7 mouse cellular contexts compared by ENCODE assay signal in genomic region chr4:135987714-135988113, GRCm38 (mm10). TPM values are rescaled to one million over a fixed set of nuclear protein-coding genes. Genes with fewer than 3 reads are reported as not detected.
DNase-seq lines count a peak whose midpoint lies in the region; ATAC-seq and TF ChIP-seq lines count a peak whose summit lies in the region.

No protein-coding gene starts in this region.

- ATAC-seq in embryonic facial prominence, embryonic 15.5 days (ENCODE audit: insufficient number of reproducible peaks, low FRiP score, low TSS enrichment, low read depth) = no peak
- no peak for ATAC-seq in intestine, embryonic 14.5 days (replicated peaks; ENCODE audit: low FRiP score, low TSS enrichment, low read depth)
- ATAC-seq in neural tube, embryonic 12.5 days (ENCODE audit: low FRiP score, low read depth) = no peak

- peak overlapping the region; percentile 71 for H3K4me2 ChIP-seq in embryonic facial prominence, embryonic 15.5 days (replicated peaks)
- H3K4me2 ChIP-seq in intestine, embryonic 14.5 days (ENCODE audit: low read length) = peak overlapping the region; percentile 61
- H3K4me2 ChIP-seq in neural tube, embryonic 12.5 days (replicated peaks) = peak overlapping the region; percentile 92

- peak overlapping the region; percentile 55; the same call in 1 of the 2 replicates for H3K4me3 ChIP-seq in liver, adult 2 months (ENCODE audit: insufficient read depth, low read depth, low read length)
- H3K4me3 ChIP-seq in embryonic facial prominence, embryonic 15.5 days (replicated peaks) = peak overlapping the region; percentile 97
- H3K4me3 ChIP-seq in intestine, embryonic 14.5 days (ENCODE audit: low read depth, low read length) = peak overlapping the region; percentile 96
- H3K4me3 ChIP-seq in neural tube, embryonic 12.5 days = peak overlapping the region; percentile 96

- H3K36me3 ChIP-seq in liver, adult 2 months (ENCODE audit: control insufficient read depth, insufficient read depth, low read length) = no peaks in the 10 kb centered on the region; the same call in 1 of the 2 replicates
- H3K36me3 ChIP-seq in embryonic facial prominence, embryonic 15.5 days = peaks cover 23% of the 10 kb centered on the region
- H3K36me3 ChIP-seq in intestine, embryonic 14.5 days (ENCODE audit: control insufficient read depth, insufficient read depth, low read length) = peaks cover 24% of the 10 kb centered on the region
- H3K36me3 ChIP-seq in neural tube, embryonic 12.5 days = peaks cover 17% of the 10 kb centered on the region

- no peaks in the 10 kb centered on the region for H3K9me3 ChIP-seq in embryonic facial prominence, embryonic 15.5 days (replicated peaks)
- H3K9me3 ChIP-seq in intestine, embryonic 14.5 days (ENCODE audit: control insufficient read depth, low read length) = no peaks in the 10 kb centered on the region
- no peaks in the 10 kb centered on the region for H3K9me3 ChIP-seq in neural tube, embryonic 12.5 days

- peaks cover 9% of the 10 kb centered on the region for H3K4me1 ChIP-seq in liver, adult 2 months (ENCODE audit: control insufficient read depth, insufficient read depth, low read length)
- H3K4me1 ChIP-seq in embryonic facial prominence, embryonic 15.5 days = peaks cover 18% of the 10 kb centered on the region
- peaks cover 11% of the 10 kb centered on the region for H3K4me1 ChIP-seq in intestine, embryonic 14.5 days (replicated peaks; ENCODE audit: control insufficient read depth, insufficient read depth, low read length)
- H3K4me1 ChIP-seq in neural tube, embryonic 12.5 days = peaks cover 17% of the 10 kb centered on the region

- TF ChIP-seq CTCF in liver, adult 2 months (IDR thresholded peaks at IDR 0.05; ENCODE audit: low read depth, low read length) = no peak

- peaks cover 8% of the 10 kb centered on the region; the same call in 1 of the 2 replicates for H3K79me2 ChIP-seq in liver, adult 2 months (ENCODE audit: control insufficient read depth, insufficient read depth, low read length)

- H3K27ac ChIP-seq in liver, adult 2 months (replicated peaks; ENCODE audit: insufficient read depth, low read depth, low read length) = no peak overlapping the region
- peak overlapping the region; percentile 90 for H3K27ac ChIP-seq in embryonic facial prominence, embryonic 15.5 days (replicated peaks)
- H3K27ac ChIP-seq in intestine, embryonic 14.5 days (ENCODE audit: low read depth) = peak overlapping the region; percentile 68
- H3K27ac ChIP-seq in neural tube, embryonic 12.5 days = peak overlapping the region; percentile 62; the same call in 1 of the 2 replicates

- 63% methylated on average over 9 of the region's 9 CpGs for WGBS in liver, adult 2 months
- 64% methylated on average over 9 of the region's 9 CpGs for WGBS in embryonic facial prominence, embryonic 15.5 days
- WGBS in intestine, embryonic 14.5 days = 61% methylated on average over 9 of the region's 9 CpGs
- WGBS in neural tube, embryonic 12.5 days = 71% methylated on average over 9 of the region's 9 CpGs

- DNase-seq in liver, adult 2 months (ENCODE audit: extremely low read depth, low read depth, low spot score) = no peak
- DNase-seq in liver = no peak
- DNase-seq in intestine, embryonic 14.5 days (ENCODE audit: low spot score) = no peak
- DNase-seq in adrenal gland, adult 8-10 months = no peak
- DNase-seq in left cerebral cortex, adult 9 months (ENCODE audit: low spot score in 2 of 2) = no peak

- no peak for TF ChIP-seq POLR2A in liver, adult 2 months (IDR thresholded peaks at IDR 0.05; ENCODE audit: extremely low read depth, insufficient read depth, low read length)

- H3K27me3 ChIP-seq in liver, adult 2 months (ENCODE audit: control insufficient read depth, insufficient read depth, low read length) = no peaks in the 10 kb centered on the region
- H3K27me3 ChIP-seq in embryonic facial prominence, embryonic 15.5 days = no peaks in the 10 kb centered on the region
- H3K27me3 ChIP-seq in intestine, embryonic 14.5 days (replicated peaks; ENCODE audit: control insufficient read depth, insufficient read depth, low read length) = no peaks in the 10 kb centered on the region
- no peaks in the 10 kb centered on the region for H3K27me3 ChIP-seq in neural tube, embryonic 12.5 days (replicated peaks)

- no peak overlapping the region for H3K9ac ChIP-seq in liver, adult 2 months (ENCODE audit: low read depth, low read length)
- no peak overlapping the region for H3K9ac ChIP-seq in embryonic facial prominence, embryonic 15.5 days
- peak overlapping the region; percentile 91 for H3K9ac ChIP-seq in intestine, embryonic 14.5 days (ENCODE audit: low read length)
- peak overlapping the region; percentile 96 for H3K9ac ChIP-seq in neural tube, embryonic 12.5 days

RNA-seq across cellular contexts. Expression of gene Pithd1, which starts 0.7 kb away (rescaled TPM):
- total RNA-seq in liver, adult 2 months (2014; rRNA removed) = 20.3 and 21.0 TPM in 2 replicates
- 28.8 and 41.0 TPM in 2 replicates for polyA plus RNA-seq in liver, adult 2 months (2012; rRNA removed)
- polyA plus RNA-seq in embryonic facial prominence, embryonic 15.5 days (2015; fragmentation: Nextera tagmentation; extraction: Ambion mirVana) = 52.7 and 56.7 TPM in 2 replicates
- polyA plus RNA-seq in intestine, embryonic 14.5 days (2014; fragmentation: Nextera tagmentation; extraction: Ambion mirVana) = 46.5 and 50.1 TPM in 2 replicates
- polyA plus RNA-seq in neural tube, embryonic 12.5 days (2016; fragmentation: Nextera tagmentation; extraction: Ambion mirVana) = 63.2 and 63.3 TPM in 2 replicates
- total RNA-seq in adrenal gland, adult 8-10 months (2022) = 10 to 100 TPM; 31.8 to 51.8 (median 40.4) TPM

RNA-seq across cellular contexts. Expression of gene Lypla2, which starts 15.3 kb away (rescaled TPM):
- 21.8 and 25.9 TPM in 2 replicates for total RNA-seq in liver, adult 2 months (2014; rRNA removed)
- polyA plus RNA-seq in liver, adult 2 months (2012; rRNA removed) = 113 and 116 TPM in 2 replicates
- polyA plus RNA-seq in embryonic facial prominence, embryonic 15.5 days (2015; fragmentation: Nextera tagmentation; extraction: Ambion mirVana) = 119 and 126 TPM in 2 replicates
- polyA plus RNA-seq in intestine, embryonic 14.5 days (2014; fragmentation: Nextera tagmentation; extraction: Ambion mirVana) = 109 and 111 TPM in 2 replicates
- polyA plus RNA-seq in neural tube, embryonic 12.5 days (2016; fragmentation: Nextera tagmentation; extraction: Ambion mirVana) = 189 and 194 TPM in 2 replicates
- 10 to 100 TPM; 79.7 to 84.5 (median 81.6) TPM for total RNA-seq in adrenal gland, adult 8-10 months (2022)

RNA-seq across cellular contexts. Expression of gene Gale, which starts 24.2 kb away (rescaled TPM):
- 34.2 and 38.5 TPM in 2 replicates for total RNA-seq in liver, adult 2 months (2014; rRNA removed)
- polyA plus RNA-seq in liver, adult 2 months (2012; rRNA removed) = 32.0 and 33.6 TPM in 2 replicates
- polyA plus RNA-seq in embryonic facial prominence, embryonic 15.5 days (2015; fragmentation: Nextera tagmentation; extraction: Ambion mirVana) = 44.7 and 48.0 TPM in 2 replicates
- polyA plus RNA-seq in intestine, embryonic 14.5 days (2014; fragmentation: Nextera tagmentation; extraction: Ambion mirVana) = 50.1 and 62.2 TPM in 2 replicates
- 34.8 and 38.9 TPM in 2 replicates for polyA plus RNA-seq in neural tube, embryonic 12.5 days (2016; fragmentation: Nextera tagmentation; extraction: Ambion mirVana)
- total RNA-seq in adrenal gland, adult 8-10 months (2022) = 10 to 100 TPM; 12.5 to 23.3 (median 22.5) TPM

RNA-seq across cellular contexts. Expression of gene Eloa, which starts 33.8 kb away (rescaled TPM):
- total RNA-seq in liver, adult 2 months (2014; rRNA removed) = 16.1 and 16.7 TPM in 2 replicates
- polyA plus RNA-seq in liver, adult 2 months (2012; rRNA removed) = 7.3 and 8.1 TPM in 2 replicates
- 43.0 and 44.8 TPM in 2 replicates for polyA plus RNA-seq in embryonic facial prominence, embryonic 15.5 days (2015; fragmentation: Nextera tagmentation; extraction: Ambion mirVana)
- polyA plus RNA-seq in intestine, embryonic 14.5 days (2014; fragmentation: Nextera tagmentation; extraction: Ambion mirVana) = 42.3 and 44.0 TPM in 2 replicates
- 32.1 and 35.0 TPM in 2 replicates for polyA plus RNA-seq in neural tube, embryonic 12.5 days (2016; fragmentation: Nextera tagmentation; extraction: Ambion mirVana)
- total RNA-seq in adrenal gland, adult 8-10 months (2022) = 10 to 100 TPM; 38.6 to 44.8 (median 43.9) TPM

RNA-seq across cellular contexts. Expression of gene Hmgcl, which starts 41.5 kb away (rescaled TPM):
- total RNA-seq in liver, adult 2 months (2014; rRNA removed) = 179 and 187 TPM in 2 replicates
- 266 and 291 TPM in 2 replicates for polyA plus RNA-seq in liver, adult 2 months (2012; rRNA removed)
- 78.2 and 79.8 TPM in 2 replicates for polyA plus RNA-seq in embryonic facial prominence, embryonic 15.5 days (2015; fragmentation: Nextera tagmentation; extraction: Ambion mirVana)
- 91.1 and 93.9 TPM in 2 replicates for polyA plus RNA-seq in intestine, embryonic 14.5 days (2014; fragmentation: Nextera tagmentation; extraction: Ambion mirVana)
- 55.9 and 56.6 TPM in 2 replicates for polyA plus RNA-seq in neural tube, embryonic 12.5 days (2016; fragmentation: Nextera tagmentation; extraction: Ambion mirVana)
- total RNA-seq in adrenal gland, adult 8-10 months (2022) = 10 to 100 TPM; 51.7 to 68.6 (median 62.8) TPM

Comparison
In these comparisons a context has a peak if more than half of its experiments do, and no peak if none do; other contexts are left out.
1. H3K9ac ChIP-seq: peak in intestine, embryonic 14.5 days (single experiment) and neural tube, embryonic 12.5 days (single experiment); none in liver, adult 2 months (single experiment) and embryonic facial prominence, embryonic 15.5 days (single experiment).
2. Peak in every context shown above with its lines, with median percentiles within 50 percentile points of each other: H3K4me3 ChIP-seq and H3K4me2 ChIP-seq.